Mouse (Mus musculus) left cerebral cortex, adult 18-20 months (tissue): Measurements from ENCODE around the gene Necap1. TPM values are rescaled to one million over a fixed set of nuclear protein-coding genes. Genes with fewer than 3 reads are reported as not detected.

Experiments used
- DNase-seq, 2 experiments: peaks; one replicate each; pipeline ENCODE4 v3.0.0; 2021 to 2022; ENCODE audit warnings: low spot score in 2 of 2, mixed read lengths in 1 of 2
- microRNA-seq, 2 experiments: library from miRNA; unstranded; fragments of <30 nt; microRNA quantifications; one replicate each; pipeline ENCODE4 v1.2.0; 2021
- total RNA-seq, 2 experiments: library from RNA; stranded (reverse); gene quantifications; 2 replicates each; pipeline ENCODE4 v1.2.3; 2021

Gene Necap1
- total RNA-seq, 2 experiments from 2014 or later: 205 to 206 TPM

- DNase-seq: no peak
Observed at GRCm38 (mm10) chr6:122881287-122881686, 7.0 kb downstream of the Necap1 start.

DNA sequence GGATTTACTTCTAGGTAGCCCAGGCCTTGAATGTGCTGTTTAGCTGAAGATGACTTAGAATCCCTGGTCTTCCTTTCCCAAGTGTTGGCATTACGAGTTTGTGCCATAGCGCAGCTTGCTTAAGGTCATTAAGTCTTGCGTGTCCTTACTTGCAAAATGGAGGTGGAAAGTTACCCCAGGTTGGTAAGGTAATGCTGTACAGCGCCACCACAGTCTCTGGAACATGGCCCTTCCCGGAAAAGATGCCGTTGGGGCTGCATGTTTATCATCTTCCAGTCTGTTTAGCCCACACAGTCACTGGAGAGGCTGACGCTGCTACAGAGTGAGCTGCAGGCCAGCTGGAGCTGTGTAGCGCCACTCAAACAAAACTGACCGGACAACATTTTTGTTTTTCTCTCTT, 9.3 kb downstream of the Necap1 start:
- DNase-seq: peak in 1 of 2 experiments; percentile 7

GRCm38 (mm10) chr6:122889599-122889998, 15.3 kb downstream of the Necap1 start:
- DNase-seq: no peak

- DNase-seq: peak; percentile 71 to 82
Observed at GRCm38 (mm10) chr6:122892442-122893049, 18.3 kb downstream of the Necap1 start.

DNA sequence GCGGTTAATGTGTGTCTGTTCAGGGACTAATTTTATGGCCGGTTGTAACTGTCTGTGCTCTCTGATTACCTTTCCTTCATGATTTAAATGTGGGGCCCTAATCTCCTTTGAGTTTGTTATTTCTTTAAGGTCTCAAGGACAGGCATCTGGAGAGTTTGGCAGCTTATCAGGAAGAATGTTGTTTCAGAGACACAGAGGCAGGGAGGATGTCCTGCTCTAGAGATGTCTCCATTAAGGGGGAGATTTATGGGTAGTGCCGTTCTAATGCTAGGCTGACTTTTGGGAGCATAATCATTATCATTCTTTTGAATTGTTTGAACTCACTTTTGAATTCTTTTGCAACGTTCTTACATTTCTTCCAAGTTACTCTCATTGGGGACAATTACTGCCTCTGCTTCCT, 45.6 kb downstream of the Necap1 start:
- no peak for DNase-seq

DNA sequence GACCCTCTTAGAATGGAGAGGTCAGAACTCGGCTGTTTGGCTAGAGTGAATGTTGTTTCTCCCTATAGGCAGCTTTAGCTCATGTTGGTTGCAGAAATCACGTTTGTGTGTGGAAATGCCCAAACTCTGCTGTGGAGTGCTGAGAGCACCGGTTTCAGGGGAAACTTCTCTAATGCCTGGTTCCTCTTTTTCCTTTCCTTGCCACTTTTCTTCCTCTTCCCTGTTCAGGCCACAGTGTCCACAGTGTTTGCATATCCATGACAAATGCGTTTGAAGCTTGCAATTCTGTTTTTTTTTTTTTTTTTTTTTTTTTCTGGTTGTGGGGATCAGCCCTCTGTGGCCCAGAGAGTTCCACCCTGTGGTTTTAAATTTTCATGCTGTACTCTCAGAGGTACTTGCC, 47.2 kb downstream of the Necap1 start, which contains the start of gene Clec4a1:
Clec4a1 (plus strand) TSS at position 398 of the 400 bp plus-strand sequence.
- no peak for DNase-seq

- no peak for DNase-seq
Observed at GRCm38 (mm10) chr6:122934845-122935244, 60.6 kb downstream of the Necap1 start.

Small RNA genes lying within 50 kb of the gene (microRNA-seq; reads per million reads assigned to microRNA genes)
- 0 to 1.2 reads per million in 2 experiments for gene Mir7231

Other genes with a start within 250 kb of the Necap1 start
- gene Dppa3, start 248.1 kb upstream of the Necap1 start, total RNA-seq: not detected
- not detected for gene Nanog, start 167.0 kb upstream of the Necap1 start, total RNA-seq
- gene Slc2a3, start 72.8 kb upstream of the Necap1 start, total RNA-seq: 100 to 1,000 TPM; 120 to 139 TPM
- 10 to 100 TPM; 26.7 to 29.4 TPM for gene Foxj2, start 54.6 kb upstream of the Necap1 start, total RNA-seq
- under 1 TPM; 0.91 to 0.95 TPM for gene C3ar1, start 18.3 kb upstream of the Necap1 start, total RNA-seq
- under 1 TPM; 0.21 to 0.40 TPM for gene Clec4a1, start 47.4 kb downstream of the Necap1 start, total RNA-seq
- gene Clec4a3, start 78.0 kb downstream of the Necap1 start, total RNA-seq: 1 to 10 TPM; 1.0 to 1.5 TPM
- gene Clec4a4, start 115.9 kb downstream of the Necap1 start, total RNA-seq: not detected
- gene Clec4b1, start 175.5 kb downstream of the Necap1 start, total RNA-seq: not detected
- gene Clec4a2, start 232.0 kb downstream of the Necap1 start, total RNA-seq: 1 to 10 TPM; 2.3 to 3.3 TPM